Mouse (Mus musculus) heart, embryonic 12.5 days (tissue): ENCODE measurements at regions not wholly inside any gene's neighbourhood (a gene's known extent, or its start where the extent isn't known, plus 50 kb on each side); places are given as distances from the start of the nearest gene placed in this dataset.
A peak's percentile ranks its signal among the peaks of the same experiment; 100 is the strongest.

Source experiments
- ATAC-seq: fragments of 200-750 bp; cut with Nextera tagmentation; 2 replicates; pipeline ENCODE4 v1.8.0; 2017; ENCODE audit warnings: moderate TSS enrichment, moderate library complexity; ENCODE audit not compliant: insufficient number of reproducible peaks, low FRiP score
- H3K27ac ChIP-seq: fragments of 300-500 bp; sonication (generic); 2 replicates; pipeline ENCODE4 v1.5.1; 2016; ENCODE audit warnings: mild to moderate bottlenecking, moderate library complexity; ENCODE audit not compliant: poor library complexity, severe bottlenecking
- H3K27me3 ChIP-seq: fragments of 300-500 bp; sonication (generic); replicated peaks from 2 replicates; pipeline ENCODE4 v1.6.1; 2016; ENCODE audit warnings: mild to moderate bottlenecking, moderate library complexity
- H3K36me3 ChIP-seq: fragments of 300-500 bp; sonication (generic); 2 replicates; pipeline ENCODE4 v1.6.1; 2016; ENCODE audit warnings: mild to moderate bottlenecking, moderate library complexity
- H3K4me1 ChIP-seq: fragments of 300-500 bp; sonication (generic); replicated peaks from 2 replicates; pipeline ENCODE4 v1.6.1; 2016; ENCODE audit warnings: mild to moderate bottlenecking
- H3K4me2 ChIP-seq: fragments of 300-500 bp; sonication (generic); 2 replicates; pipeline ENCODE4 v1.6.1; 2016; ENCODE audit warnings: mild to moderate bottlenecking, moderate library complexity
- H3K4me3 ChIP-seq: fragments of 300-500 bp; sonication (generic); 2 replicates; pipeline ENCODE4 v1.5.1; 2016; ENCODE audit warnings: mild to moderate bottlenecking
- H3K9ac ChIP-seq: fragments of 300-500 bp; sonication (generic); 2 replicates; pipeline ENCODE4 v1.6.1; 2016; ENCODE audit warnings: mild to moderate bottlenecking, moderate library complexity
- H3K9me3 ChIP-seq: fragments of 300-500 bp; sonication (generic); replicated peaks from 2 replicates; pipeline ENCODE4 v1.6.1; 2016; ENCODE audit warnings: mild to moderate bottlenecking, moderate library complexity
- WGBS: fragments of 180-500 bp; shearing (Covaris S2); methylation state at CpG from one replicate; pipeline ENCODE4 v1.1.7; 2016; 5-methylcytosine and 5-hydroxymethylcytosine counted together

- Histone ChIP-seq H3K36me3 (no peaks in the 10 kb centered on the region), H3K4me1 (peaks cover 10% of the 10 kb centered on the region), H3K9me3 (no peaks in the 10 kb centered on the region), H3K9ac (peak overlapping the region; percentile 54), H3K27me3 (peaks cover 47% of the 10 kb centered on the region), H3K4me2 (peak overlapping the region; percentile 83), H3K4me3 (peak overlapping the region; percentile 50), H3K27ac (no peak overlapping the region)
- 1% methylated on average over 30 of the region's 30 CpGs for WGBS
- ATAC-seq: peak; percentile 38; the same call in 1 of the 2 replicates
Observed at GRCm38 (mm10) chr6:31220184-31220931, 178.2 kb upstream of the Mkln1 start.

GRCm38 (mm10) chr6:31221490-31221889 is 177.0 kb upstream of the Mkln1 start:
- peak overlapping the region; percentile 23; the same call in 1 of the 2 replicates for H3K4me2 ChIP-seq
- H3K9ac ChIP-seq: no peak overlapping the region
- H3K4me3 ChIP-seq: no peak overlapping the region
- H3K27me3 ChIP-seq: peaks cover 40% of the 10 kb centered on the region
- H3K27ac ChIP-seq: no peak overlapping the region
- peaks cover 10% of the 10 kb centered on the region for H3K4me1 ChIP-seq
- ATAC-seq: no peak
- no peaks in the 10 kb centered on the region for H3K36me3 ChIP-seq
- 42% methylated on average over 10 of the region's 10 CpGs for WGBS
- H3K9me3 ChIP-seq: no peaks in the 10 kb centered on the region

DNA sequence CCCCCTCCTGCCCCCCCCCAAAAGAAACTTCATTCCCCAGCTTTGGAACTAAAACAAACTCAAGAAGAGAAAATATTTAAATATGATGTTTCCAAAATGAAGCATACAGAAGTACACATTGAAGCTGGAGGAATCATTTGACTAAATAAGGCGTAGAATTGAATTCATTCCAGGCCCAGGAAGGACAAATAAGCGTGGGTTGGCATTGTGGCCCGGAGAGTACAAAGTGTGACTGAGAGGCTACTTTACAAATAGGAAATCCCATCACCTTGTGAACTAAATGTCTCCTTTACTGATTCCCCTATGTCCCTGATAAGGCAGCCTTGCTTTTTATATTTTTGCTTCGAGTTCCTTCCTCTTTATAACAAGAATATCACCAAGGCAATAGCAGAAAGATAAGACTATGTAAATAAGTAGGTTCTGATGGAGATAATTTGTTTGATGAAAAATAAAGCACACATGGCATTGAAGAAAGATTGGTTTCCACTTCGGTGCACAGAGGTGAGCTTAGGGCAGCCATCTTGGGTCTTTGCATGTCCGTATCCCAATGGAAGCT is 176.4 kb upstream of the Mkln1 start:
- Histone ChIP-seq H3K4me2 (no peak overlapping the region), H3K27me3 (peaks cover 37% of the 10 kb centered on the region), H3K27ac (no peak overlapping the region), H3K9ac (no peak overlapping the region), H3K4me1 (peaks cover 7% of the 10 kb centered on the region), H3K36me3 (no peaks in the 10 kb centered on the region), H3K4me3 (no peak overlapping the region), H3K9me3 (no peaks in the 10 kb centered on the region)
- ATAC-seq: no peak
- WGBS: 80% methylated on average over 6 of the region's 6 CpGs

- ATAC-seq: no peak
- no peaks in the 10 kb centered on the region for H3K36me3 ChIP-seq
- no peak overlapping the region for H3K4me2 ChIP-seq
- 0 out of 2 replicates have a peak, but pooled peaks cover 7% of the 10 kb centered on the region for H3K27me3 ChIP-seq
- H3K4me3 ChIP-seq: no peak overlapping the region
- no peak overlapping the region for H3K27ac ChIP-seq
- no peak overlapping the region for H3K9ac ChIP-seq
- WGBS: 59% methylated on average over 5 of the region's 5 CpGs
- no peaks in the 10 kb centered on the region for H3K4me1 ChIP-seq
- no peaks in the 10 kb centered on the region for H3K9me3 ChIP-seq
Observed at GRCm38 (mm10) chr6:31227406-31227805, 171.1 kb upstream of the Mkln1 start.

- H3K27ac ChIP-seq: no peak overlapping the region
- no peak for ATAC-seq
- H3K4me2 ChIP-seq: no peak overlapping the region
- no peaks in the 10 kb centered on the region for H3K4me1 ChIP-seq
- no peaks in the 10 kb centered on the region for H3K9me3 ChIP-seq
- no peak overlapping the region for H3K9ac ChIP-seq
- H3K4me3 ChIP-seq: no peak overlapping the region
- 79% methylated on average over 1 of the region's 1 CpGs for WGBS
- 0 out of 2 replicates have a peak, but pooled peaks cover 4% of the 10 kb centered on the region for H3K27me3 ChIP-seq
- no peaks in the 10 kb centered on the region for H3K36me3 ChIP-seq
Observed at GRCm38 (mm10) chr6:31228061-31228460, 170.5 kb upstream of the Mkln1 start.

DNA sequence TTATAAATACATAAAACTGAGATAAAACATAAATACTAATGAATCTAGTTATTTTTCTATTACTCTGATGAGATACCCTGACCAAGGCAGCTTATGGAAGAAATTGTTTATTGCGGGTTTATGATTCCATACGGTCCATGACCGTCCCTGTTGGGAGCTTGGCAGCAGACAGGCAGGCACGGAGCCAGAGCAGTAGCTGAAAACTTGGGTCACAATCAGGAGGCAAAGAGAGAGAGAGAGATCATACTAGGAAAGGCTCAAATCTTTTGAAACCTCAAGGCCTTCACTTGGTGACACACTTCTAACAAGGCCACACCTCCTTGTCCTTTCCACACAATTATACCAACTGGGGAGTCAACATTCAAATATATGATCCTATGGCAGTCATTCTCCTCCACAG is 166.7 kb upstream of the Mkln1 start:
- no peaks in the 10 kb centered on the region for H3K27me3 ChIP-seq
- H3K36me3 ChIP-seq: no peaks in the 10 kb centered on the region
- H3K9ac ChIP-seq: no peak overlapping the region
- H3K4me1 ChIP-seq: no peaks in the 10 kb centered on the region
- H3K9me3 ChIP-seq: no peaks in the 10 kb centered on the region
- no peak for ATAC-seq
- H3K4me3 ChIP-seq: no peak overlapping the region
- 90% methylated on average over 4 of the region's 4 CpGs for WGBS
- H3K27ac ChIP-seq: no peak overlapping the region
- no peak overlapping the region for H3K4me2 ChIP-seq

DNA sequence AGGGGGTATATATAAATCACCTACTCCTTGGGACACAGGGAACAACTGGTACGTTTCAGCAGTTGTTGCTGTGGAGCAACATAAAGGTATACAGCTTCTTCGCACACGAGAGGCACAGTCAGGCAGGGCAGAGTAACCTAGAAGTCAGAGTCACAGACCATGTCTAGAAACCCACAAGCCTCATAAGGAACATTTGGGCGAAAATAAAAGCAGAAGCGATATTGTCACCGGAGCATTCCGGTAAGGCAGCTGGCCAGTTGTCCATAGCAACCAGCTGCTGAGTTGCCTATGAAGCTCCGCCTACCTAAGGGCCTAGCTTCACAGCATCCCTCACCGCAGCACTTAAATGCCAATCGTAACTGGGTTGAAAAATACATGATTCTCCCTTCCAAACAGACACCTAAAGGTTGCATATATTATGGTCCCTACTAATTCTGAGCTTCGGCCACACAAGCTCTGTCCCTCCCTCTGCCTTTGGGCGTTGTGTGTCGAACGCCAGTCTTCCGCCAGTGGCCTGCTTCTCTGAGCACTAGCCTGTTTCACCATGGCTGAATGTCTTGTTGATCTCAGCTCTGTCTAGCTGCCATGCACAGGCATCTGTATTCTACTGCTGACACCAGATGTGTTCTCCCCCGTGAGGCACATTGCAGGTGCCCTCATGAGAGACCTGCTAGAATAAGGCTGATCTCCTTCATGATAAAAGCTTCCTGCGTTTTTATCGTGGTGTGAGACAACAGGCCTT is 165.1 kb upstream of the Mkln1 start:
- no peak overlapping the region for H3K4me2 ChIP-seq
- H3K36me3 ChIP-seq: no peaks in the 10 kb centered on the region
- no peaks in the 10 kb centered on the region for H3K4me1 ChIP-seq
- no peaks in the 10 kb centered on the region for H3K9me3 ChIP-seq
- no peak for ATAC-seq
- no peak overlapping the region for H3K9ac ChIP-seq
- no peak overlapping the region for H3K27ac ChIP-seq
- 66% methylated on average over 18 of the region's 18 CpGs for WGBS
- H3K27me3 ChIP-seq: no peaks in the 10 kb centered on the region; the same call in 1 of the 2 replicates
- H3K4me3 ChIP-seq: no peak overlapping the region

- no peaks in the 10 kb centered on the region for H3K9me3 ChIP-seq
- H3K4me2 ChIP-seq: peak overlapping the region; percentile 21; the same call in 1 of the 2 replicates
- H3K27me3 ChIP-seq: peaks cover 10% of the 10 kb centered on the region; the same call in 1 of the 2 replicates
- no peaks in the 10 kb centered on the region for H3K36me3 ChIP-seq
- peaks cover 4% of the 10 kb centered on the region for H3K4me1 ChIP-seq
- H3K4me3 ChIP-seq: no peak overlapping the region
- no peak overlapping the region for H3K9ac ChIP-seq
- WGBS: 4% methylated on average over 9 of the region's 9 CpGs
- no peak for ATAC-seq
- H3K27ac ChIP-seq: no peak overlapping the region
Observed at GRCm38 (mm10) chr6:31240051-31240450, 158.5 kb upstream of the Mkln1 start.

GRCm38 (mm10) chr6:31250526-31250925 is 148.0 kb upstream of the Mkln1 start:
- Histone ChIP-seq H3K9ac (no peak overlapping the region), H3K27me3 (no peaks in the 10 kb centered on the region; the same call in 1 of the 2 replicates), H3K27ac (no peak overlapping the region), H3K36me3 (no peaks in the 10 kb centered on the region), H3K4me1 (peaks cover 5% of the 10 kb centered on the region; the same call in 1 of the 2 replicates), H3K9me3 (no peaks in the 10 kb centered on the region; the same call in 1 of the 2 replicates), H3K4me2 (no peak overlapping the region), H3K4me3 (no peak overlapping the region)
- no peak for ATAC-seq
- WGBS: 69% methylated on average over 2 of the region's 2 CpGs

DNA sequence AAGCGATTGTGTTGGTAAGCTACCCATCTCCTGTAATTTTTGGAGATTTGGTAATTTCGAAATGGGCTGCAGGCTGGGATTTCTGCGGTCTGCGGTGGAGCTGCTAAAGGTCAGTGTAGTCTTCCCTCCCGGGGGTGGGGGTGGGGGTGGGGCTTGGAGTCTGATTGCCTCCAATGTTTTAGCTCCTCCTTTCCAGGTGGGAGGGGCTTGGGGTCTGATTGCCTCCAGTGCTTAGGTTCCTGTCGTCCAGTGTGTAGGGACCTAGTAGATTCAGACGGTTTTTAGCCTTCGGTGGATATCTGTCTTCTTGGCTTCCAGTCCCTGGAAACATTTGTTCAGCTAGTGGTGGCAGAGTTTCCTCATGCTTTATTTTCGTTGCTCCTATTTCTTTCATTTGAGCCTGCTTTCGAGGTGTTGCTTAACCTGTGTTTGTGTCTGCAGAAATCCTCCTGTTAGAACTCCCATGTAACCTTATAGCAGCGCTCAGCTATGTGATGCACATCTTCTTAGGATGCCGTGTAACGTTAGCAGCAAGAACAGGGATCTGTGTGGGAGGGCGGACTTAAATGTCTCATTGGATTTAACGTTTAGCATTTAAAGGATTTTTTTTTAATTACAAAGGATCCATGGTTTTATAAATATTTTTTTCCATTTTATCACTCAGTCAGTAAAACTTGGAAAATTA is 145.1 kb upstream of the Mkln1 start:
- WGBS: 19% methylated on average over 15 of the region's 15 CpGs
- no peak overlapping the region for H3K27ac ChIP-seq
- peak overlapping the region; percentile 49 for H3K4me2 ChIP-seq
- H3K36me3 ChIP-seq: no peaks in the 10 kb centered on the region
- peak overlapping the region; percentile 12; the same call in 1 of the 2 replicates for H3K4me3 ChIP-seq
- peaks cover 5% of the 10 kb centered on the region; the same call in 1 of the 2 replicates for H3K4me1 ChIP-seq
- ATAC-seq: 0 out of 2 replicates have a peak, but pooled peaks have one; percentile 25
- H3K9me3 ChIP-seq: no peaks in the 10 kb centered on the region; the same call in 1 of the 2 replicates
- no peaks in the 10 kb centered on the region; the same call in 1 of the 2 replicates for H3K27me3 ChIP-seq
- no peak overlapping the region for H3K9ac ChIP-seq
